Mouse (Mus musculus) liver, embryonic 14.5 days (tissue): ENCODE results near the gene Pcdh15.

ENCODE experiments used
- CTCF ChIP-seq: IDR thresholded peaks from 2 replicates; pipeline ENCODE4 v1.5.1; 2016; ENCODE audit warnings: antibody characterized with exemption, low read depth, control low read depth
- EP300 ChIP-seq: IDR thresholded peaks from 2 replicates; pipeline ENCODE4 v1.6.1; 2016; ENCODE audit warnings: antibody characterized with exemption, low read depth

DNA sequence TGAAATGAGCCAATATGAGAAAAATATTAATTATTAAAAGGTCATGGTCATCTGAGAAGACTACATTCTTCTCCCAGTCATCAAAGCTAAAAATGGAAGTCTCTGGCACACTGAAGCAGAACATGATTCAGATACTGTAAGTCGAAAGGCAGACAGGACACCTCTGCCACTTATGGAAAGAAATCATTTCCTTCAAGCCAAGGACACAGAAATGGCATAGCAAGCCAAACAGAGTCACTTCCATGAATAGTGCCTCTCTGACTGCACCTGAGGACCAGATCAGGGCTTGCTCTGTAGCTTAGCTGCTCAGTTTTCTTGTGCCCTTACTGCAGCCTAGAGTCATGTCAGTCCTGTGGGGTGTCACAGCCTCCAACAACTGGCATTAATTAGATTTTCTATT, 234.3 kb downstream of the Pcdh15 start:
- no peak for TF ChIP-seq EP300
- TF ChIP-seq CTCF, result no peak
